In the genomic region with DNA sequence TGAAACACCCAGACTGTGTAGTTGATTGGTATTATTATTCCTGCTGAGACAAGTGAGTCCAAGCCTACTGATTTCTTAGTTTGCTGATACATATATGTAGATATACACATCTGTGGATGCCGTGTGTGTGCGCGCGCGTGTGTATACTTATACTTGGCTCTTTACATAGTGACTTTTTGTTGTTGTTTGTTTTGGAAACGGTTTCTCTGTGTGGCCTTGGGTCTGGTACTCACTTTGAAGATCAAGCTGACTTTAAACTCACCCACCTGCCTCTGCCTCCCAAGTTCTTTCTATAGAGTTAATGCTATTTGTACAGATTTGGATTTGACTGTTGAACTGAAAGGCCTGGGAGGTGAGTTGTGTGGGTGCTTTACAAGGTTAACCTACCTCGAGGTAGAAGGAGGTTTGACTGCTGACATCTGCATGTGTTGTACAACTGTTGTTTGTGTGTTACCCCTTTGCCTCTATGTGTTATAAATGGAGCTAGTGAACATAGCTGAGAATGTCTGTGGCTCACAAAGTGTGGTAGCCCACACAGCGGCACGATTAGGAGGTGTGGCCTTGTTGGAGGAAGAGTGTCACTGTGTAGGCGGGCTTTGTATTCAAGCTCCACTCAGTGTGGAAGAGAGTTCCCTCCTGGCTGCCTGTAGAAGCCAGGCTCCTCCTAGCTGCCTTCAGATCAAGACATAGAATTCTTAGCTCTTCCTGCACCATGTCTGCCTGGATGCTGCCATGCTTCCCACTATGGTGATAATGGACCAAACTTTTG, we compare ENCODE assay signal across 12 mouse cellular contexts. TPM values are rescaled to one million over a fixed set of nuclear protein-coding genes. Genes with fewer than 3 reads are reported as not detected.
DNase-seq lines count a peak whose midpoint lies in the region; ATAC-seq lines count a peak whose summit lies in the region.
"Had no signal": no experiment of that assay in that cellular context is flagged by ENCODE, and none has a peak within 500 bp of the region (broad histone marks: within the 10 kb centered on the region; RNA-seq: fewer than 3 reads in every experiment).

No protein-coding gene starts in this region.

- H3K36me3 ChIP-seq in forebrain, embryonic 11.5 days (ENCODE audit: control insufficient read depth, insufficient read depth, low read length), result no peaks in the 10 kb centered on the region; the same call in 1 of the 2 replicates
- H3K36me3 ChIP-seq: lung, embryonic 15.5 days had no signal

- DNase-seq in right cerebral cortex, adult 18-20 months, result peak; percentile 56
- DNase-seq in right cerebral cortex, postnatal 10 days (ENCODE audit: low spot score in 2 of 2), result no peak
- peak; percentile 72 for DNase-seq in T-cell, adult 2 months (ENCODE audit: low spot score)
- peak; percentile 23 to 34 for DNase-seq in thymus, postnatal 36 days
- DNase-seq in urinary bladder, adult 2 months (ENCODE audit: low spot score), result no peak
- no peak for DNase-seq in forebrain, embryonic 11.5 days (ENCODE audit: low spot score)
- DNase-seq: embryo, embryonic 11 days; gastrocnemius, adult 2 months; kidney, postnatal 4 days had no signal

- H3K27me3 ChIP-seq in forebrain, embryonic 11.5 days (ENCODE audit: control insufficient read depth, insufficient read depth, low read length), result no peaks in the 10 kb centered on the region
- H3K27me3 ChIP-seq: lung, embryonic 15.5 days had no signal

- no peak overlapping the region for H3K27ac ChIP-seq in forebrain, embryonic 11.5 days (ENCODE audit: low read depth, low read length)
- H3K27ac ChIP-seq: lung, embryonic 15.5 days had no signal

- no peak overlapping the region for H3K4me3 ChIP-seq in forebrain, embryonic 11.5 days (ENCODE audit: low read depth, low read length)
- H3K4me3 ChIP-seq: gastrocnemius, adult 2 months; lung, embryonic 15.5 days had no signal

- peak; percentile 64; the same call in 1 of the 2 replicates for ATAC-seq in megakaryocyte, adult 5-6 weeks (ENCODE audit: poor library complexity, severe bottlenecking)
- no peak for ATAC-seq in forebrain, embryonic 11.5 days (replicated peaks; ENCODE audit: low FRiP score)
- ATAC-seq: hindbrain, postnatal 0 days had no signal

- no peaks in the 10 kb centered on the region for H3K9me3 ChIP-seq in forebrain, embryonic 11.5 days (ENCODE audit: control insufficient read depth, low read length)
- H3K9me3 ChIP-seq: lung, embryonic 15.5 days had no signal

- no peak overlapping the region for H3K4me2 ChIP-seq in forebrain, embryonic 11.5 days (ENCODE audit: low read depth, low read length, severe bottlenecking)
- H3K4me2 ChIP-seq: lung, embryonic 15.5 days had no signal

- H3K4me1 ChIP-seq in forebrain, embryonic 11.5 days (replicated peaks; ENCODE audit: control insufficient read depth, insufficient read depth, low read length), result no peaks in the 10 kb centered on the region

- 94% methylated on average over 10 of the region's 10 CpGs for WGBS in forebrain, embryonic 11.5 days

- no peak overlapping the region for H3K9ac ChIP-seq in forebrain, embryonic 11.5 days (ENCODE audit: low read length)
- H3K9ac ChIP-seq: lung, embryonic 15.5 days had no signal

RNA-seq across cellular contexts. Expression of a gene that starts 32.9 kb away (rescaled TPM):
- total RNA-seq in megakaryocyte, adult 5-6 weeks (2015), result 24.2 and 24.7 TPM in 2 replicates
- 28.5 and 37.5 TPM in 2 replicates for total RNA-seq in megakaryocyte, adult 5-6 weeks (2017)
- 26.5 and 31.2 TPM in 2 replicates for polyA plus RNA-seq in urinary bladder, adult 2 months (2012; rRNA removed)
- polyA plus RNA-seq in forebrain, embryonic 11.5 days (2014; fragmentation: Nextera tagmentation; extraction: Ambion mirVana), result 25.2 and 30.4 TPM in 2 replicates

Comparison
In these comparisons a context has a peak if more than half of its experiments do, and no peak if none do; other contexts are left out.
1. DNase-seq: peak in right cerebral cortex, adult 18-20 months (single experiment), T-cell, adult 2 months (single experiment) and thymus, postnatal 36 days (2 of 2); none in right cerebral cortex, postnatal 10 days (0 of 2), urinary bladder, adult 2 months (single experiment) and forebrain, embryonic 11.5 days (single experiment).